Mouse (Mus musculus) small intestine, adult 2 months (tissue): ENCODE measurements around the gene Plekhm3. TPM values are rescaled to one million over a fixed set of nuclear protein-coding genes. Genes with fewer than 3 reads are reported as not detected.
A peak's percentile ranks its signal among the peaks of the same experiment; 100 is the strongest.

Experiments
- H3K27ac ChIP-seq: fragments of 200-500 bp; 2 replicates; pipeline ENCODE4 v1.5.1; 2012; ENCODE audit warnings: low read depth, low read length, control low read depth, inconsistent platforms; ENCODE audit not compliant: insufficient read depth
- H3K27me3 ChIP-seq: fragments of 200-500 bp; 2 replicates; pipeline ENCODE4 v1.6.1; 2012; ENCODE audit warnings: mild to moderate bottlenecking, moderate library complexity, low read length, inconsistent platforms; ENCODE audit not compliant: control insufficient read depth, insufficient read depth
- H3K36me3 ChIP-seq: fragments of 200-500 bp; 2 replicates; pipeline ENCODE4 v1.6.1; 2012; ENCODE audit warnings: mild to moderate bottlenecking, low read length, control low read depth, inconsistent platforms; ENCODE audit not compliant: control insufficient read depth, insufficient read depth
- H3K4me1 ChIP-seq: fragments of 200-500 bp; 2 replicates; pipeline ENCODE4 v1.6.1; 2012; ENCODE audit warnings: low read length, inconsistent platforms, mixed read lengths; ENCODE audit not compliant: control insufficient read depth, insufficient read depth, insufficient read length
- H3K4me3 ChIP-seq: fragments of 200-500 bp; 2 replicates; pipeline ENCODE4 v1.5.1; 2012; ENCODE audit warnings: low read depth, mild to moderate bottlenecking, control low read depth, inconsistent platforms, low read length, moderate library complexity
- CTCF ChIP-seq: fragments of 200-500 bp; IDR thresholded peaks from 2 replicates; pipeline ENCODE4 v1.5.1; 2012; ENCODE audit warnings: low read depth, mild to moderate bottlenecking, control low read depth, inconsistent platforms, low read length, moderate library complexity, mixed read lengths; ENCODE audit not compliant: insufficient replicate concordance, insufficient read length; ENCODE audit errors: extremely low read depth
- POLR2A ChIP-seq: fragments of 200-500 bp; IDR thresholded peaks from 2 replicates; pipeline ENCODE4 v1.6.1; 2012; ENCODE audit warnings: low read depth, mild to moderate bottlenecking, control low read depth, inconsistent platforms, low read length, moderate library complexity
- WGBS: fragments of 180-500 bp; shearing (Covaris S2); methylation state at CpG from one replicate; pipeline ENCODE4 v1.1.7; 2018; 5-methylcytosine and 5-hydroxymethylcytosine counted together
- polyA plus RNA-seq: library from polyadenylated mRNA; depleted of rRNA; stranded (reverse); fragments of >200 nt; gene quantifications from 2 replicates; pipeline ENCODE4 v1.2.3, GENCODE M21; 2012

Plekhm3 gene
- polyA plus RNA-seq, 1 experiment, result 4.0 TPM

DNA sequence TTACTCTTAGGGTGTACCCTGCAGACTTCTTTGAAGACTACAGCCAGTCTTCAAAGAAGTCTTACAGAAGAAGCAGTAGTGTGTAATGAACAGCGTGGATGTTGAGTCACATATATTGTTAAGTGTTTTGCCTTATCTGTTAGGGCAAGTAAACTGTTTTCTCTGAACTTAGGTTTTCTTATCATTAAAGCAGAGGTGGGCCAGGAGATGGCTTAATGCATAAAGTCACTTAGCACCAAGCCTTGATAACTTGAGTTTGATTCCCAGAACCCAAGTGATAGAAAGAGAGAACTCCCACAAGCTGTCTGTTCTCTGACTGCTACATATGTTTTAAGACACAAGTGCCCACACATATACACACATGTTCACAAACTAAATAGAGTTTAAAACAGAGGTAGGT is 144.7 kb downstream of the Plekhm3 start:
- Histone ChIP-seq H3K36me3 (no peaks in the 10 kb centered on the region), H3K4me1 (no peaks in the 10 kb centered on the region; the same call in 1 of the 2 replicates), H3K27ac (no peak overlapping the region), H3K27me3 (no peaks in the 10 kb centered on the region), H3K4me3 (no peak overlapping the region)
- TF ChIP-seq CTCF, result no peak
- TF ChIP-seq POLR2A, result no peak
- 89% methylated on average over 1 of the region's 1 CpGs for WGBS

DNA sequence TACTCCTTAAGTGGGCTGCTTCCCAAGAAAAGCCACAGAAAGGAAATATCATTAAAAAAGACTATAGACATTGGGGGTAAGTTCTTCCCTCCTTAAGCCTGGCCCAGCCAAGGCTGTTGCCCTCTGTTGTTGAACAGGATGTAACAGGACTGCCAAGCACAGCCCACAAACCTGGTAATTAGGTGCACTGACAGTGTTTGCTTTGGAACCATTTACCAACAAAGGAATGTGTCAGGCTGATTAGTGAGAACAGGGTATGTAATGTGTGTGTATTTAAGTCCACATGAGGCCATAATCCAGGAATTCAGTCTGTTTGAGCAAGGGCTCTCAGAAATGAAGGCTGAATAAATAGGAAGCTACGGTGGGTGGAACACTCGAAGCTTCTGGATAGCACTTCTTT is 147.5 kb downstream of the Plekhm3 start:
- no peak overlapping the region for H3K4me3 ChIP-seq
- H3K27ac ChIP-seq, result no peak overlapping the region
- WGBS, result 20% methylated on average over 2 of the region's 2 CpGs
- no peaks in the 10 kb centered on the region; the same call in 1 of the 2 replicates for H3K4me1 ChIP-seq
- TF ChIP-seq POLR2A (no peak), CTCF (no peak)
- no peaks in the 10 kb centered on the region for H3K36me3 ChIP-seq
- H3K27me3 ChIP-seq, result no peaks in the 10 kb centered on the region

DNA sequence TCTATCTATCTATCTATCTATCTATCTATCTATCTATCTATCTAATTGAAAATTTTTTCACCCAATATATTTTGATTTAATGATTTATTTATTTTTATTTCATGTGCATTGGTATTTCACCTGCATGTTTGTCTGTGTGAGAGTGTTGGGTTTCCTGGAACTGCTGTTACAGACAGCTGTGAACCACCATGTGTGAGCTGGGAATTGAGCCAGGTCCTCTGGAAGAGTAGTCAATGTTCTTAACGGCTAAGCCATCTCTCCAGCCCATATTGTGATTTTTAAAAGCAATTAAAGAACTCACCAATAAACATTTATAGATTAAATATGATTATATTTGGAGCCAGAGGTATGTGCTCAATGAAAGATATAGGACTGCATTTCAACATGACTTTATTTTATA is 148.9 kb downstream of the Plekhm3 start:
- TF ChIP-seq POLR2A (no peak), CTCF (no peak)

DNA sequence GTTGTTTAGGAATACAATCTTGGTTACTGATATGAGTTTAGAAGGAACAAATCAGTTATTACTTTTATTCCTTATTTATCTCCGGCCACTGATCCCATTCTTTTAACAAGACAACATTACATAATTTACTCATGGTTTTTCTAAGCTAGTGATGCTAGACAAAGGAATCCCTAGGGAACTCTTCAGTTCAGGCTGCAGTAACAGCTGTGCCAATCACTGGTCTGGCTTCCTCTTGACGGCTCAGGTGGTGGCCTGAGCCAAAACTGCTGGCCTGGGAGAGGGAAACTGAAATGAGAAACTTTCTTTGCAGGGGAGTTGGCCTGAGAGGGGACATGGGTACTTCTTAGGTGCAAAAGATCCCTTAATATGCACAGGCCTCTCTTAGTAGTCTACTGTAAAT is 151.4 kb downstream of the Plekhm3 start:
- H3K4me3 ChIP-seq, result no peak overlapping the region
- TF ChIP-seq CTCF (no peak), POLR2A (no peak)
- 61% methylated on average over 2 of the region's 2 CpGs for WGBS
- peaks cover 2% of the 10 kb centered on the region; the same call in 1 of the 2 replicates for H3K4me1 ChIP-seq
- no peaks in the 10 kb centered on the region for H3K27me3 ChIP-seq
- no peaks in the 10 kb centered on the region for H3K36me3 ChIP-seq
- H3K27ac ChIP-seq, result no peak overlapping the region

More for the DNA sequence above, 148.9 kb downstream of the Plekhm3 start:
- 13% methylated on average over 1 of the region's 1 CpGs for WGBS
- no peaks in the 10 kb centered on the region for H3K27me3 ChIP-seq
- no peak overlapping the region for H3K27ac ChIP-seq
- H3K4me1 ChIP-seq, result no peaks in the 10 kb centered on the region; the same call in 1 of the 2 replicates
- no peaks in the 10 kb centered on the region for H3K36me3 ChIP-seq
- no peak overlapping the region for H3K4me3 ChIP-seq

DNA sequence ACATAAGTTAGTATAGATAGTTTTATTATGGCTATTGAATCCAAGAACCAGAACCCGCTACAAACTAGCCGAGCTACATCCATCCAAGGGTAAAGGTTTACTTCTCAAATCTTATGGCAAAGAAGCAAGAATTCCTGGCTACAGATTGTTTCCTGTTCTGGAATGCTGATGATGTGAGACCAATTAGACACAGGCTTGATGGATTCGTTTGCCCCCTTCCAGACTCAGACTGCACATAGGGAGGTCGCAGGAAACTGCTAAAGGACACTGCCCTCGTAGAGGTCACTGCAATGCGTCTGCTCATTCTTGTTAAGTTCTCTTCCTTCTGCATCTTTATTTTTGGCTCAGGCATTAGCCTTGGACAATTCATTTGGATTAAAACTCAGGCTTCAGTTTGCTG is 154.0 kb downstream of the Plekhm3 start:
- Histone ChIP-seq H3K36me3 (no peaks in the 10 kb centered on the region), H3K4me3 (no peak overlapping the region), H3K27ac (no peak overlapping the region), H3K27me3 (no peaks in the 10 kb centered on the region), H3K4me1 (peaks cover 5% of the 10 kb centered on the region; the same call in 1 of the 2 replicates)
- WGBS, result 73% methylated on average over 6 of the region's 6 CpGs
- TF ChIP-seq CTCF (no peak), POLR2A (no peak)

DNA sequence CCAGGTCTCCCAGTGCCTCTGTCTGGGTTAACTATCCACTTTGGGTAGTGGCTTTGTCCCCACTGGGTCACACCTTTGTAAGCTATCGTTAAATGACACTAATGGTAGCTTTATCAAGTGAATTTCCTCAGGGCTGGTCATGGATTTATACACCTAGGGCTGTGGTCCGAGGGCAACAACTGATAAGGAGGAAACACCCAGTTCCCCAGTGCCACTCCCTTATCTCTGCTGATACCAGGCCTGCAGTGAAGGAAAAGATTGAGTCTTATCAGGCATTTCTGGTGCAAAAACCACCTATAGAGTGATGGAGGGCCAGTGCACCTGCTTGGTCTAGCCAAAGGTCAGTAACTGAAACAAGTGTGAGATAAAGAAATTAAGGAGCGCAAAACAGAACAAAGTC is 159.0 kb downstream of the Plekhm3 start:
- Histone ChIP-seq H3K27me3 (no peaks in the 10 kb centered on the region), H3K4me3 (no peak overlapping the region), H3K4me1 (peaks cover 29% of the 10 kb centered on the region; the same call in 1 of the 2 replicates), H3K36me3 (no peaks in the 10 kb centered on the region), H3K27ac (peak overlapping the region; percentile 91)
- 19% methylated on average over 3 of the region's 3 CpGs for WGBS
- TF ChIP-seq POLR2A (no peak), CTCF (no peak)

DNA sequence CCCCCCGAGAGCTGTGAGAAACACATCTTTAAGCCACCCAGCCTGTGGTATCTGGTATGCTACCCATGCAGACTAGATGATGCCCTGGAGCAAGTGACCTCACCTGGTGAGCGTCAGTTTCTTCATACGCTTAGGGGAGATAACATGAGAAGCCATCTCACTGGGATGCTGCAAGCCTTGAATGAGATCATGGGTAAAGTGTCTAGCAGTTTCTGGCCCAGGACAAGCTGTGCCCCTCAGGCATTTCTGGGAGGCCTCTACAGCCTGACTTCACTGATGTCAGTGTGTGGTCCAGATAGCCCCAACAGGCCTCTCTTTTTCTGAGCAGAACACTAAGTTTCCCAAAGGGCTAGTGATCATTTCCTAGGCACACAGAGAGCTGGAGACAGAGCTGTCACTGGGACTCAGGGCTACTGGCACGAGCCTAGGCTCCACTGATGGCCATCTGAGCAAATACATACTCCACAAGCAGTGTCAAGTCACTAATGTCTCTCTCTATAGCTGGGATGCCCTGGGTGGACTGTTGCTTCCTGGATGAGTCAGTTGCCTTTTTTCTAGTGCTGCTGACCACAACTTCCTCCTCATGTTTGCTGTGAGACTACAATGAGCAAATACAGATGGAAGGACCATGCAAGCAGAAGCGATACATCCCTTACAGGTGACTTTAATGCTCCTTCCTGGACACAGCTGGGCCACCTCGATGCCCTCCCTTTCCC is 159.6 kb downstream of the Plekhm3 start:
- H3K4me3 ChIP-seq, result no peak overlapping the region
- peaks cover 34% of the 10 kb centered on the region; the same call in 1 of the 2 replicates for H3K4me1 ChIP-seq
- H3K27ac ChIP-seq, result peak overlapping the region; percentile 62
- TF ChIP-seq POLR2A (no peak), CTCF (no peak)
- no peaks in the 10 kb centered on the region for H3K27me3 ChIP-seq
- H3K36me3 ChIP-seq, result no peaks in the 10 kb centered on the region
- 51% methylated on average over 6 of the region's 6 CpGs for WGBS
